Mouse (Mus musculus) testis, adult 2 months (tissue): Measurements from ENCODE around the gene Idi1. TPM values are rescaled to one million over a fixed set of nuclear protein-coding genes. Genes with fewer than 3 reads are reported as not detected.
"Not testable (repeated sequence)": the region's sequence is repeated elsewhere in the genome, so short reads cannot be mapped to it uniquely, and the experiment has no call there.

Experiments
- H3K27ac ChIP-seq: fragments of 200-500 bp; 2 replicates; pipeline ENCODE4 v1.5.1; 2012; ENCODE audit warnings: low read depth, low read length; ENCODE audit not compliant: control insufficient read depth, insufficient read depth
- H3K27me3 ChIP-seq: fragments of 200-500 bp; 2 replicates; pipeline ENCODE4 v1.6.1; 2012; ENCODE audit warnings: mild to moderate bottlenecking, low read length, moderate library complexity; ENCODE audit not compliant: control insufficient read depth, insufficient read depth
- H3K36me3 ChIP-seq: fragments of 200-500 bp; 2 replicates; pipeline ENCODE4 v1.6.1; 2012; ENCODE audit warnings: mild to moderate bottlenecking, low read length; ENCODE audit not compliant: control insufficient read depth, insufficient read depth
- H3K4me1 ChIP-seq: fragments of 200-500 bp; 2 replicates; pipeline ENCODE4 v1.6.1; 2012; ENCODE audit warnings: low read length; ENCODE audit not compliant: control insufficient read depth, insufficient read depth
- H3K4me3 ChIP-seq: fragments of 200-500 bp; 2 replicates; pipeline ENCODE4 v1.5.1; 2012; ENCODE audit warnings: low read depth, mild to moderate bottlenecking, low read length, moderate library complexity, mixed read lengths; ENCODE audit not compliant: control insufficient read depth
- CTCF ChIP-seq: fragments of 200-500 bp; IDR thresholded peaks from 2 replicates; pipeline ENCODE4 v1.5.1; 2012; ENCODE audit warnings: low read depth, mild to moderate bottlenecking, inconsistent platforms, low read length, moderate library complexity; ENCODE audit not compliant: control insufficient read depth, insufficient read depth, insufficient replicate concordance
- POLR2A ChIP-seq: fragments of 200-500 bp; IDR thresholded peaks from 2 replicates; pipeline ENCODE4 v1.6.1; 2012; ENCODE audit warnings: low read depth, mild to moderate bottlenecking, inconsistent platforms, low read length, moderate library complexity; ENCODE audit not compliant: control insufficient read depth
- polyA plus RNA-seq: library from polyadenylated mRNA; depleted of rRNA; stranded (reverse); fragments of >200 nt; gene quantifications from 2 replicates; pipeline ENCODE4 v1.2.3, GENCODE M21; 2012; rRNA removed

The Idi1 gene
- polyA plus RNA-seq: 15.8 and 22.6 TPM in 2 replicates

DNA sequence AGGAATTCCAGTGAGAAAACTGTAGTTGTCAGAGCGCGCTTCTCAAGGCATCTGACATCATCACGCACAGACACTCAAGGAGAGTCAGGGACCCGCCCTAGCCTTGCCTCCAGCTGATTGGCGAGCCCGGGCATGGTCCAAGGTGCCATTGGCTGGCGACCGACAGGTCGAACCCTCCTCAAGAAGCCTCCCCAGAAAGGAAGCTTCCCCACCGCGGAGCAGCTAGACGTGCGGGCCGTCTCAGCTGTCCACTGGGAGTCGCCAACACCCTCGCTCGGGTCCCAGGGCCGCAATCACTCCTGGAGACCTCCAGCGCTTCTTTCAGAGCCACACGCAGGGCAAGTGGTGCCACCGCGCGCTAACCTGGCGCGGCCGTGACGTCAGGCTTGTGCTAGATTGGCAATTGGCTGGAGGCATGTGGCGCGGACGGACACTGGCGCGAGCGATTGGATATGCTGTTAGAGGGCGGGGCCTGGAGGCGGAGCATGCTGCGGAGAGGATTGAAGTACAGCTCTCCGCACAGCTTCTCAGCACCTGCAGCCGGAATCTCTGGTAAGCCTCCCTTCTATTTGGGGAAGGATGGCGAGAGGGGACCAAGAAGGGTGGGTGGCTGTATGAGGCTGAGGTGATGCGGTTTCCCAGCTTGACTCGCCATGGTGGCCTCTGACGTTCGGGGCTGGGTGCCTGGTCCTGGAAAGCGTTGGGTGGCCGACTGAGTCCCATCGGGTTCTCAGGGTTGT is at the start of gene Idi1:
Idi1 (plus strand) TSS at position 57 of the 740 bp plus-strand sequence.
- Histone ChIP-seq H3K4me1 (no peaks in the 10 kb centered on the region), H3K36me3 (no peaks in the 10 kb centered on the region; the same call in 1 of the 2 replicates), H3K4me3 (peak within 1 kb of the TSS; percentile 96), H3K27ac (peak within 1 kb of the TSS; percentile 94), H3K27me3 (no peaks in the 10 kb centered on the region)
- no peak for TF ChIP-seq CTCF
- peak; percentile 86 for TF ChIP-seq POLR2A

DNA sequence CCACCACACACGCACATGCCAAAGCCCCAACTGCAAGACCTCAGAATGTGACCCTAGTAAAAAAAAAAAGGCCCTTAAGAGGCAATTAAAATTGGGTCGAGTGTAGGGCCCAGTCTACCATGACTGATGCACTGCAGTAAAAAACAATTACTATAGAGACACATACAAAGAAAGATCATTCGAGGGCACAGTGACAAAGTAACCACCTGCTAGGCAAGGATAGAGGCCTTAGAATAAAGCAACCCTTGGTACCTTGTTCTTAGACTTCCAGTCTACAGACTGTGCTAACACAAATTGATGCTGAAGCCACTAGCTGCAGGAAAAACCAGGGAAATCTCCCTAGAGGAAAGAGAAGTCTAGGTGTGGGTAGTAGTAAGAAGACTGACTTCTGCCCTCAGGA is 46.9 kb upstream of the Idi1 start:
- TF ChIP-seq POLR2A: no peak
- no peak for TF ChIP-seq CTCF
- Histone ChIP-seq H3K4me3 (no peak overlapping the region), H3K4me1 (no peaks in the 10 kb centered on the region), H3K27me3 (no peaks in the 10 kb centered on the region), H3K36me3 (peaks cover 1% of the 10 kb centered on the region), H3K27ac (no peak overlapping the region)

DNA sequence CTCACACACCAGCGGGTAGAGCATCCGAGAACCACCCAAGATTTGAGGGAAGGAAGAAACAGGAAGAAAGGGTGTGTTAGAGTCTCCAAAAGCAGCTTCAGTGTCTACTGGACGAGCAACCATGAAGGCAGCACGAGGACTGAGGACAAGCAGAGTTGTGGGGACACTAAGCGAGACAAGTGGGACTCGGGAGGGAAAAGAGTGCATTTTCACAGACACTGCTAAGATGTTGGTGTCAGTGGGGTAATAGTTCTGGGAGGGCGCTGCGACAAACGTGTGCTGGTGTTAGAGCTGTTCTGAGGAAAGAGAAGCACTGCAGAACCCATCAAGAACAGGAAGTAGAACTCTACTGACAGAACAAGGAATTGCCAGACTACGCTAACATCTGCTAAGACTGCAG is 46.2 kb upstream of the Idi1 start:
- H3K27me3 ChIP-seq: no peaks in the 10 kb centered on the region
- H3K4me1 ChIP-seq: no peaks in the 10 kb centered on the region
- TF ChIP-seq POLR2A: no peak
- no peak for TF ChIP-seq CTCF
- H3K36me3 ChIP-seq: peaks cover 1% of the 10 kb centered on the region
- H3K27ac ChIP-seq: no peak overlapping the region
- no peak overlapping the region for H3K4me3 ChIP-seq

GRCm38 (mm10) chr13:8839937-8840336 is 45.4 kb upstream of the Idi1 start:
- Histone ChIP-seq H3K4me1 (no peaks in the 10 kb centered on the region), H3K4me3 (no peak overlapping the region), H3K36me3 (no peaks in the 10 kb centered on the region; the same call in 1 of the 2 replicates), H3K27ac (no peak overlapping the region), H3K27me3 (no peaks in the 10 kb centered on the region)
- TF ChIP-seq POLR2A: no peak
- no peak for TF ChIP-seq CTCF

GRCm38 (mm10) chr13:8840941-8841340 is 44.4 kb upstream of the Idi1 start:
- Histone ChIP-seq H3K4me1 (no peaks in the 10 kb centered on the region), H3K27ac (no peak overlapping the region), H3K27me3 (no peaks in the 10 kb centered on the region), H3K36me3 (no peaks in the 10 kb centered on the region; the same call in 1 of the 2 replicates), H3K4me3 (no peak overlapping the region)
- no peak for TF ChIP-seq POLR2A
- TF ChIP-seq CTCF: no peak

GRCm38 (mm10) chr13:8841846-8842245 is 43.5 kb upstream of the Idi1 start:
- H3K4me1 ChIP-seq, H3K36me3 ChIP-seq, H3K4me3 ChIP-seq, H3K27me3 ChIP-seq, H3K27ac ChIP-seq: not testable (repeated sequence)

- Histone ChIP-seq H3K4me1 (no peaks in the 10 kb centered on the region), H3K27ac (no peak overlapping the region), H3K36me3 (peaks cover 2% of the 10 kb centered on the region), H3K27me3 (no peaks in the 10 kb centered on the region), H3K4me3 (no peak overlapping the region)
- TF ChIP-seq POLR2A (no peak), CTCF (no peak)
Measured at GRCm38 (mm10) chr13:8842273-8842672, 43.0 kb upstream of the Idi1 start.
